Mouse (Mus musculus): ENCODE results near the gene Car6. TPM values are rescaled to one million over a fixed set of nuclear protein-coding genes. Genes with fewer than 3 reads are reported as not detected.

The Car6 gene
- polyA plus RNA-seq, 1 experiment from 2014 or later = not detected

DNA sequence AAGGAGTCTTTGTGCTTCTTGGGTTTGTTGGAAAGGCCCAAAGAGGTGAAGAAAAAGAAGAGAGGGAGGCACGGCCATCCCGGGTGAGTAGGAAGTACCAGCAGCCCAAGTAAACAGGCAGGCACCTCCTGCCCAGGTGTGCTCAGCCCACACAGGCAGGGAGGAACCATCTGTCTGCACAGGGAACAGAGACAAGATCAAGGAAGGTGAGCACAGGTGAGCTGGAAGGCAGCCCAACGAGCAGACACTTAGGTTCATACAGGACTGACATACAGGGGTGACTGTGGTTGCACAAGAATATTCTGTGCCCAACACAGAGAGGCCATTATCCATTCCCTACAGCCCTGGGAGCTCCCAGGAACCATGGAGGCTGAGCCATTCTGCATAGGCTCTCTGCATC lies 3.7 kb upstream of the Car6 start:
- Histone ChIP-seq H3K9ac (replicated peaks) (no peak overlapping the region), H3K4me1 (ENCODE audit: insufficient read depth) (peaks cover 4% of the 10 kb centered on the region; the same call in 1 of the 2 replicates), H3K27me3 (ENCODE audit: insufficient read depth, low read length) (no peaks in the 10 kb centered on the region), H3K9me3 (ENCODE audit: low read length) (no peaks in the 10 kb centered on the region), H3K4me2 (ENCODE audit: low read depth, low read length) (no peak overlapping the region), H3K4me3 (ENCODE audit: low read depth, low read length) (no peak overlapping the region), H3K27ac (ENCODE audit: low read depth) (no peak overlapping the region), H3K36me3 (replicated peaks; ENCODE audit: insufficient read depth, low read length) (no peaks in the 10 kb centered on the region)
- TF ChIP-seq CTCF (IDR thresholded peaks at IDR 0.05; ENCODE audit: low read depth) (no peak), EP300 (IDR thresholded peaks at IDR 0.05; ENCODE audit: low read depth) (no peak)
- DNase-seq (no peak), ATAC-seq (no peak)
- WGBS (ENCODE audit: insufficient replicate concordance) = 72% methylated on average over 3 of the region's 3 CpGs

GRCm38 (mm10) chr4:150202702-150203101 lies 1.6 kb upstream of the Car6 start:
- Histone ChIP-seq H3K27me3 (ENCODE audit: insufficient read depth, low read length) (no peaks in the 10 kb centered on the region), H3K4me1 (ENCODE audit: insufficient read depth) (peaks cover 1% of the 10 kb centered on the region; the same call in 1 of the 2 replicates), H3K36me3 (replicated peaks; ENCODE audit: insufficient read depth, low read length) (no peaks in the 10 kb centered on the region), H3K9ac (replicated peaks) (no peak overlapping the region), H3K4me3 (ENCODE audit: low read depth, low read length) (no peak overlapping the region), H3K4me2 (ENCODE audit: low read depth, low read length) (no peak overlapping the region), H3K27ac (ENCODE audit: low read depth) (peak overlapping the region; percentile 41; the same call in 1 of the 2 replicates), H3K9me3 (ENCODE audit: low read length) (no peaks in the 10 kb centered on the region)
- peak; percentile 21; the same call in 1 of the 2 replicates for ATAC-seq
- no peak for DNase-seq
- 32% methylated on average over 5 of the region's 5 CpGs for WGBS (ENCODE audit: insufficient replicate concordance)
- TF ChIP-seq EP300 (IDR thresholded peaks at IDR 0.05; ENCODE audit: low read depth) (no peak), CTCF (IDR thresholded peaks at IDR 0.05; ENCODE audit: low read depth) (no peak)

DNA sequence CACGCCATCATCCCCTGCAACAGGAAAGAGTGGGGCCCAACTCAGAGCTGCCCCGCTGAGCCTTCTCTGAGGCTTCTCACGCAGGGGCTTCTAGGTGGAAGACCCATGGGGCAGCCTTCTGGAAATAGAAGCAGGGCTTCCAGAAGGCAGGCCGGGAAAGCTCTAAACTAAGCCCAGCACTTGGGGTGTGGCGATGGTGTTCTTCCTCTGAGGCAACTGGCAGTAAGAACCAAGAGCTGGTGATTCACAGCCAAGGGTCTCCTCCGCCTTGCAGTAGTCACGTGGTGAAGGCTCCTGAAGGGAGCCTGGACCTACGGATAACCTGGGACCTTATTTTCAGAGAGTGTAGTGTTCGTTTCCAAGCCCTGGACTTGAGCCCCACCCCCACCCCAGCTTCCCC lies 2.9 kb downstream of the Car6 start:
- H3K4me3 ChIP-seq (ENCODE audit: low read depth, low read length) = no peak overlapping the region
- no peaks in the 10 kb centered on the region for H3K9me3 ChIP-seq (ENCODE audit: low read length)
- DNase-seq (no peak), ATAC-seq (no peak)
- no peaks in the 10 kb centered on the region for H3K4me1 ChIP-seq (ENCODE audit: insufficient read depth)
- TF ChIP-seq CTCF (IDR thresholded peaks at IDR 0.05; ENCODE audit: low read depth) = no peak
- no peak for TF ChIP-seq EP300 (IDR thresholded peaks at IDR 0.05; ENCODE audit: low read depth)
- WGBS (ENCODE audit: insufficient replicate concordance) = 64% methylated on average over 9 of the region's 9 CpGs
- no peaks in the 10 kb centered on the region for H3K36me3 ChIP-seq (replicated peaks; ENCODE audit: insufficient read depth, low read length)
- no peaks in the 10 kb centered on the region for H3K27me3 ChIP-seq (ENCODE audit: insufficient read depth, low read length)
- H3K4me2 ChIP-seq (ENCODE audit: low read depth, low read length) = no peak overlapping the region
- no peak overlapping the region for H3K9ac ChIP-seq (replicated peaks)
- H3K27ac ChIP-seq (ENCODE audit: low read depth) = no peak overlapping the region

DNA sequence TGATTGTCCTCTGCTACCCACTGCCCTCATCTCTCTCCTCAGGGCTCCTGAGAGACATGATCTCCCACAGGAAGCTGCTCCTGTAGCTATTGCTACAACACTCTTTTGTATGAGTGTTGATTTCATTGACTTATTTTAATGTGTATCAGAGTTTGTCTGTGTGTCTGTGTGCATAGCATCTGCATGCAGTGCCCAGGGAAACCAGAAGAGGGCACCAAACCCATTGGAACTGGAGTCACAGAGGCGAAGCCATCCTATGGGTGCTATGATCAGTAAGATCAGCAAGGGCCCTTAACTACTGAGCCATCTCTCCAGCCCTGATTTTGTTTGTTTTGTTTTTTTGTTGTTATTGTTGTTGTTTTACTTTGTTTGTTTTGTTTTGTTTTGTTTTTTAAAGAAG lies 7.2 kb downstream of the Car6 start:
- no peaks in the 10 kb centered on the region for H3K36me3 ChIP-seq (replicated peaks; ENCODE audit: insufficient read depth, low read length)
- H3K4me1 ChIP-seq (ENCODE audit: insufficient read depth) = no peaks in the 10 kb centered on the region
- no peak overlapping the region for H3K4me3 ChIP-seq (ENCODE audit: low read depth, low read length)
- 32% methylated on average over 1 of the region's 1 CpGs for WGBS (ENCODE audit: insufficient replicate concordance)
- ATAC-seq (no peak), DNase-seq (peak; percentile 83)
- no peak overlapping the region for H3K9ac ChIP-seq (replicated peaks)
- no peak for TF ChIP-seq EP300 (IDR thresholded peaks at IDR 0.05; ENCODE audit: low read depth)
- TF ChIP-seq CTCF (IDR thresholded peaks at IDR 0.05; ENCODE audit: low read depth) = peak; percentile 95
- H3K9me3 ChIP-seq (ENCODE audit: low read length) = no peaks in the 10 kb centered on the region
- H3K4me2 ChIP-seq (ENCODE audit: low read depth, low read length) = no peak overlapping the region
- H3K27ac ChIP-seq (ENCODE audit: low read depth) = no peak overlapping the region
- H3K27me3 ChIP-seq (ENCODE audit: insufficient read depth, low read length) = no peaks in the 10 kb centered on the region

DNA sequence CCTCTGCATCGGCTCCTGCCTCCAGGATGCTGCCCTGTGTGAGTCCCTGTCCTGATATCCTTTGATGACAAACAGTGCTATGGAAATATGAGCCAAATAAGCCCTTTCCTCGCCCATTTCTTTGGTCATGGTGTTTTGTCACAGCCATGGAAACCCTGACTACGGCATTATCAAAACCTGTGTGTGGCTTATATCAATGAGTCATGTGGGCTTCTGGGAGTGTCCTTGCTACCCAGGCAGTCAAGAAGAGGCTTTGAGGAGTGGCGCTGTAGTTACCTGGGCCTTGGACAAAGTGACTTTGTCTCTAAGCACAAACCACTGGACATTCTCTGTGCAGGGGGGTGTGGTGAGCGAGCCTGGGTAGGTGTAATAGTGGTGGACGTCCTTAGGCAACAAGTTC lies 8.9 kb downstream of the Car6 start:
- Histone ChIP-seq H3K9ac (replicated peaks) (no peak overlapping the region), H3K27ac (ENCODE audit: low read depth) (no peak overlapping the region), H3K4me2 (ENCODE audit: low read depth, low read length) (no peak overlapping the region), H3K9me3 (ENCODE audit: low read length) (no peaks in the 10 kb centered on the region), H3K36me3 (replicated peaks; ENCODE audit: insufficient read depth, low read length) (no peaks in the 10 kb centered on the region), H3K4me1 (ENCODE audit: insufficient read depth) (no peaks in the 10 kb centered on the region), H3K27me3 (ENCODE audit: insufficient read depth, low read length) (no peaks in the 10 kb centered on the region), H3K4me3 (ENCODE audit: low read depth, low read length) (no peak overlapping the region)
- TF ChIP-seq CTCF (IDR thresholded peaks at IDR 0.05; ENCODE audit: low read depth) (no peak), EP300 (IDR thresholded peaks at IDR 0.05; ENCODE audit: low read depth) (no peak)
- WGBS (ENCODE audit: insufficient replicate concordance) = 75% methylated on average over 6 of the region's 6 CpGs
- DNase-seq = no peak
- no peak for ATAC-seq

DNA sequence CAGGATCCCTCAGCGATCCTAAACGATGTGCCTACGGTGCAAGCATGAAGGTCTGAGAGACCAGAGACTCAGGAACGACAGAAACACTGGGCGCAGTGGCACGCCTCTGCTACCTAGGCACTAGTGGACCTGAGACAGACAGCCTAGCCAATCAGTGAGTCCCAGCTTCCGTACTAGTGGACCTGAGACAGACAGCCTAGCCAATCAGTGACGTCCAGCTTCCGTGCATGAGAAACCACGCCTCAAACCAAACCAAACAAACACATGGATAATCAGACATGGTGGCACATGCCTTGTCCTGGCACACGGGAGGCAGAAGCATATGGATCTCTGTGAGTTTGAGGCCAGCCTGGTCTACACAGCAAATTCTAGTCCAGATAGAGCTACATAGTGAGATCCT lies 12.9 kb downstream of the Car6 start:
- no peak for TF ChIP-seq EP300 (IDR thresholded peaks at IDR 0.05; ENCODE audit: low read depth)
- no peak for TF ChIP-seq CTCF (IDR thresholded peaks at IDR 0.05; ENCODE audit: low read depth)
- Histone ChIP-seq H3K27ac (ENCODE audit: low read depth) (no peak overlapping the region), H3K4me1 (ENCODE audit: insufficient read depth) (no peaks in the 10 kb centered on the region), H3K27me3 (ENCODE audit: insufficient read depth, low read length) (no peaks in the 10 kb centered on the region), H3K36me3 (replicated peaks; ENCODE audit: insufficient read depth, low read length) (no peaks in the 10 kb centered on the region), H3K9ac (replicated peaks) (no peak overlapping the region), H3K4me2 (ENCODE audit: low read depth, low read length) (no peak overlapping the region), H3K4me3 (ENCODE audit: low read depth, low read length) (no peak overlapping the region), H3K9me3 (ENCODE audit: low read length) (no peaks in the 10 kb centered on the region)
- WGBS (ENCODE audit: insufficient replicate concordance) = 54% methylated on average over 11 of the region's 11 CpGs
- DNase-seq (no peak), ATAC-seq (peak; percentile 48; the same call in 1 of the 2 replicates)

DNA sequence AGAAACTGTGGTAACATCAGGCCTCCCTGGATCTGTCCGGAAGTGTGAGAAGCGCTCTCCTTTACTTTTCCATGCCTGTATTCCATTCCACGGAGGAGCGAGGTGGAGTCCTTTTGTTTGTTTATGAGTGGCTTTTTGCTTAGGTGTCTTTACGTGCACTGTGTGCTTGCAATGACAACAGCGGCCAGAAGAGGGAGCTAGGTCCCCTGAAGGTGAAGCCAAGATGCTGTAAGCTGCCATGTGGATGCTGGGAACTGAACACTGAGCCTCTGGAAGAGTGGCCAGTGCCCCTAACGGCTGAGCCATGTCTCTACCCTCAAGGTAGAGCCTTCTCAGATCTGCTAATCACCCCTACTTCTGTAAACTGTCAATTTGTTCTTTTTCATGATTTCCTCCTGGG lies 19.8 kb downstream of the Car6 start:
- Histone ChIP-seq H3K36me3 (replicated peaks; ENCODE audit: insufficient read depth, low read length) (no peaks in the 10 kb centered on the region), H3K4me3 (ENCODE audit: low read depth, low read length) (no peak overlapping the region), H3K9me3 (ENCODE audit: low read length) (no peaks in the 10 kb centered on the region), H3K27me3 (ENCODE audit: insufficient read depth, low read length) (no peaks in the 10 kb centered on the region), H3K27ac (ENCODE audit: low read depth) (no peak overlapping the region), H3K4me2 (ENCODE audit: low read depth, low read length) (no peak overlapping the region), H3K4me1 (ENCODE audit: insufficient read depth) (no peaks in the 10 kb centered on the region), H3K9ac (replicated peaks) (no peak overlapping the region)
- WGBS (ENCODE audit: insufficient replicate concordance) = 79% methylated on average over 7 of the region's 7 CpGs
- DNase-seq (no peak), ATAC-seq (no peak)
- TF ChIP-seq EP300 (IDR thresholded peaks at IDR 0.05; ENCODE audit: low read depth) (no peak), CTCF (IDR thresholded peaks at IDR 0.05; ENCODE audit: low read depth) (peak; percentile 39)
